Mouse (Mus musculus): ENCODE data around the gene Kcp. TPM values are rescaled to one million over a fixed set of nuclear protein-coding genes. Genes with fewer than 3 reads are reported as not detected.
A peak's percentile ranks its signal among the peaks of the same experiment; 100 is the strongest.

The Kcp gene
- 10 to 100 TPM; 19.0 to 27.2 TPM for total RNA-seq (2021)
- long read RNA-seq, experiment 1, full-length matches to known transcripts, result 5 of 18 reads
- long read RNA-seq, experiment 1, partial matches to known transcripts, result 11 of 18 reads
- long read RNA-seq, experiment 1, other reads (novel, unspliced or antisense), result 2 of 18 reads
- long read RNA-seq, experiment 2, full-length matches to known transcripts, result 7 of 19 reads
- long read RNA-seq, experiment 2, partial matches to known transcripts, result 10 of 19 reads
- long read RNA-seq, experiment 2, other reads (novel, unspliced or antisense), result 2 of 19 reads

GRCm38 (mm10) chr6:29507447-29508309 lies at the start of gene Kcp:
Gene Kcp (minus strand): TSS chr6:29507952.
- peak; percentile 53 for DNase-seq

- no peak for DNase-seq
Measured at GRCm38 (mm10) chr6:29557112-29557511, 49.4 kb upstream of the Kcp start.

- no peak for DNase-seq
Measured at GRCm38 (mm10) chr6:29552526-29552925, 44.8 kb upstream of the Kcp start.

- DNase-seq, result no peak
Measured at GRCm38 (mm10) chr6:29548086-29548485, 40.3 kb upstream of the Kcp start.

- no peak for DNase-seq
Measured at GRCm38 (mm10) chr6:29547582-29547981, 39.8 kb upstream of the Kcp start.

- DNase-seq, result no peak
Measured at GRCm38 (mm10) chr6:29545611-29546010, 37.9 kb upstream of the Kcp start.

GRCm38 (mm10) chr6:29540956-29541355 lies 33.2 kb upstream of the Kcp start:
- DNase-seq, result no peak

GRCm38 (mm10) chr6:29540223-29540622 lies 32.5 kb upstream of the Kcp start:
- no peak for DNase-seq

GRCm38 (mm10) chr6:29539502-29539901 lies 31.8 kb upstream of the Kcp start:
- no peak for DNase-seq

- DNase-seq, result no peak
Measured at GRCm38 (mm10) chr6:29537221-29537620, 29.5 kb upstream of the Kcp start.

GRCm38 (mm10) chr6:29536651-29537193 lies 29.0 kb upstream of the Kcp start:
- no peak for DNase-seq

GRCm38 (mm10) chr6:29535316-29535715 lies 27.6 kb upstream of the Kcp start:
- DNase-seq, result no peak

- no peak for DNase-seq
Measured at GRCm38 (mm10) chr6:29530050-29530449, 22.3 kb upstream of the Kcp start.

GRCm38 (mm10) chr6:29529444-29529820 lies 21.7 kb upstream of the Kcp start:
- DNase-seq, result no peak

- DNase-seq, result no peak
Measured at GRCm38 (mm10) chr6:29528561-29529443, 21.1 kb upstream of the Kcp start.

- no peak for DNase-seq
Measured at GRCm38 (mm10) chr6:29528165-29528505, 20.4 kb upstream of the Kcp start.

GRCm38 (mm10) chr6:29527361-29528164 lies 19.8 kb upstream of the Kcp start:
- DNase-seq, result no peak

GRCm38 (mm10) chr6:29526281-29527251 lies 18.8 kb upstream of the Kcp start, which contains the start of gene Irf5:
Gene Irf5 (plus strand): TSS chr6:29526625.
- peak; percentile 57 for DNase-seq

GRCm38 (mm10) chr6:29525256-29525655 lies 17.5 kb upstream of the Kcp start:
- no peak for DNase-seq

- no peak for DNase-seq
Measured at GRCm38 (mm10) chr6:29524034-29524489, 16.3 kb upstream of the Kcp start.

Data from gastrocnemius, postnatal 10 days (tissue).